Mouse (Mus musculus): ENCODE data around the gene Shroom1.

Gene Shroom1

DNA sequence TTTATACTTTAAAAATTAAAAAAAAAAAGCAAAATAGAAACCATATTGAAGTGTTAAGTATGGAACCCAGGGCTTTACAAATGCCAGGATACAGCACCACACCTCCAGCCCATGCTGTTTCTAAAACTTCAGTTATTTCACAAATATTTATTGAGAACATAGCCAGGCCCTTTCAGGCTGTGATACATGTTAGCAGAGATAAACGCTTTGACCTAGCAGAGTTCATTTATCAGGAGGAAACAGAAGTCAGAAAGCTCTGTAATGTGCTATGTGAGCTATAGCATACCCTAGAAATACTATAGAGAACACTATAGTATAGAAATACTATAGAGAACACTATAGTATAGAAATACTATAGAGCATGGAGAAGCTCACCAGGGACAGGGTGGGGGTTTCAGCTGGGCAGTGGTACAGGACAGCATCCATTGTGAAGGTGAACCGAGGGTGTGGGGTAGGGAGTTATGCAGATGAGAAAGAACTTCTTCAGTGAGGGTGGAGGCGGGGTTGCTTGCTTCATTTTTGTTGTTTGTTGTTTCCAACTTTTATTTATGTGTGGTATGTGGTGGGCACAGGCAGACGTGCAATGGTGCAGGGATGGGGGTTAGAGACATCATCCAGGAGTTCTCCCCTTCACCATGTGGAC lies 24.2 kb downstream of the Shroom1 start:
- DNase-seq (ENCODE audit: low read depth), result no peak

DNA sequence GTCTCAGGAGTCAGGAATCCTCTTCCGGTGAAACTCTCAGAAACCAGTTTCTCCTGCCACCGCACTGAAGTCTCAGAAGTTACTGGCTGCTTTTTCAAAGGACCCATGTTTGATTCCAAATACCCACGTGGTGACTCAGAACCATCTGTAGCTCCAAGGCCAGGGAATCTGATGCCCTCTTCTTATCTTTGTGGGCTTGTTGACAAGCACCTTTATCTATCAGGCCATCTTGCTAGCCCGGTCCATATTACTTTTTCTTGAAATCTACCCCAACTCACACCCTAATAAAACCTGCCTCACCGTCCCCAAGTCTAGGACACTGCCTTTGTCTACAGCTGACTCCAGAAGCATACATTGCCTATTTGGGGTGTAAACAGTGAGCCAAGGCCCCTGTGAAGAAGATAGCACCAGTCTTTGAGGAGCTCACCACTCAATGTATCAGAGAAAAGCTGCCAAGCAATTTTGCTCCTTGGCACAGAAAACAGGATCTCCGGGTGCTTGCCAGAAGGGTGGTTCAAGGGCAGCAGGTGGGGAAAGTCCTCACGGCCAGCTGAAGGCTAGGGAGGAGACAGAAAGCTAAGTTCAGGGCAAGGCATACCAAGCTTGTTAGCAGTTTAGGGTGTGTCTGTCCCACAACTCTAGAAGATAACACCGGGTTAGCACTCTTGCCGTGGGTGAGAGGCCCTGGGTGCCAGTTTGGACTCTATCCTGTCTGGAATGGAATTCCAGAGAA lies 26.3 kb downstream of the Shroom1 start:
- no peak for DNase-seq (ENCODE audit: low read depth)

DNA sequence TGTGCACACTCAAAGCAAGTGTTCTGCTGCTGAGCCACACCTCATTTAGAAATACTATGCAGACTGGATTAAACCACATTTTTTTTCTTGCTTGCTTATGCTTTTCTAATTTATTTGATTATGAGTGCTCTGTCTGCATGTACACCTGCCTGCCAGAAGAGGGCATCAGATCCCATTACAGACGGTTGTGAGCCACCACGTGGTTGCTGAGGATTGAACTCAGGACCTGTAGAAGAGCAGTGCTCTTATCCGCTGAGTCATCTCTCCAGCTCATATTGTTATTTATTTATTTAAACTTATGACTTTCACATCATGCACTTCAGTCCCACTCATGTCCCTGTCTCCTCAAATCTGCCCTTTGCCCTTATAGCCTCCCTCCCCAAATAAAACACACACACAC lies 28.7 kb downstream of the Shroom1 start:
- no peak for DNase-seq (ENCODE audit: low read depth)

DNA sequence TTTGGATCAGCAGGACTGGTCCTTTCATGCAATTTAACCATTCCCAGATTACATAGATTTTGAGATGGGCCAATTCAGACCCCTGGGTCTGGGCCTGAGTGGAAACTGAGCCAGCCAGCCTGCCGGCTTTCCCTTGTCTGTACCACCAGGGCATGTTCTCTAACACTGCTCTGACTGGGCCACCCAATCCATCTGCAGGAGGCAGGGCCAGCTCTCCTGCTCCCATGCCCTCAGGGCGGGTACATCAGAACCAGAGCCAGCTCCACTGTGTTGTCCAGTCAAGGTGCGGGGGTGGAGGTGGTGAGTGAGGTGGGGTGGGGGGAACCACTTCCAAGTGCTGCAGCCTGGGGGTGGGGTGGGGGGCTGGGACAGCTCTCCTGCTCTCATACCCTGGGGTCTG lies 29.3 kb downstream of the Shroom1 start:
- no peak for DNase-seq (ENCODE audit: low read depth)

DNA sequence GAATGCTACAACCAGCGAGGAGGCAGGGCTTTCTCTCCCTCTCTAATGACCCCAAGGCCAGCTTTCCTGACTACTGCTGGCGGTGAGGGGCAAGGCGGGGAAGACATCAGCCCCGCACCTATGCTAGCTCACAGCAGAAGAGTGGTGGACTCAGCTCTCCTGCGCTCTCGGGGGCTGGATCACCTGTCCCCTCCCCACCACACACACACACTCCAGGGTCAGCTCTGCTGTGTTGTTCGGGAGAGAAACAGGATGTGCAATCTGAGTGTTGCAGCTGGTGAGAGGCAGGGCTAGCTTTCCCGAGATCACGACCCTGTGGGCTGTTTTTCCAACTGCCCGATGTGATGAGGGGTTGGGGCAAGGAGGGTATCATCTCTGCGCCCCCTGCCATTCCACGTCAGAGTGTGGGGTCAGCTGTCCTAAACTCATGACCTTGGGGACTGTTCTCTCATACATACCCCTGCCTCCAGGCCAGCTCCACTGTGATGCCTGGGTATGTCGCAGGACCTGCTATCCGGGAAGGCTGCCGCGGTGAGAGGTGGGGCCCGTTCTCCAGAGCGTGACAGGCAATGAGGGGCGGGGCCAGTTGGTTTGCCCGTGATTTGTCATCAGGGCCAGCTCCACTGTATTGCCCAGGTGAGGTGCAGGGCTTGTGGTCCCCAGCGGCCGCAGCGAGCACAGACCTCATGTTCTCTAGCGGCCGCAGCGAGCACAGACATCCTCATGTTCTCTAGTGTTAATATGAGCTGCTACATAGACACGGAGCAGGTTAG lies 30.0 kb downstream of the Shroom1 start:
- no peak for DNase-seq (ENCODE audit: low read depth)

DNA sequence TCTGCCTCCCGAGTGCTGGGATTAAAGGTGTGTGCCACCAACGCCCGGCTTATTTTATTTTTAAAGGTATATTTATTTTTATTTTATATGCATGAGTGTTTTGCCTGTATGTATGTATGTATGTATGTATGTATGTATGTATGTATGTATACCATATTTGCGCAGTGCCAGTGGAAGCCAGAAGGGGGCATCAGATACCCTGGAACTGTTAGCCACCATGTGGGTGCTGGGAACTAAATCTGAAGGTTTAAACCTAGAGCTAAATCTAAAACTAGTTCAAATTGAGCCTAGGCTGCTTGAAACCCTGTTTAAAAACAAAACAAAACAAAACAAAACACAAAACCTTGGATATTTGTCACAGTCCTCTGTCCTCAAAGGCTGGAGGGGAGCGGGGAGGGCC lies 32.0 kb downstream of the Shroom1 start:
- DNase-seq (ENCODE audit: low read depth), result no peak

DNA sequence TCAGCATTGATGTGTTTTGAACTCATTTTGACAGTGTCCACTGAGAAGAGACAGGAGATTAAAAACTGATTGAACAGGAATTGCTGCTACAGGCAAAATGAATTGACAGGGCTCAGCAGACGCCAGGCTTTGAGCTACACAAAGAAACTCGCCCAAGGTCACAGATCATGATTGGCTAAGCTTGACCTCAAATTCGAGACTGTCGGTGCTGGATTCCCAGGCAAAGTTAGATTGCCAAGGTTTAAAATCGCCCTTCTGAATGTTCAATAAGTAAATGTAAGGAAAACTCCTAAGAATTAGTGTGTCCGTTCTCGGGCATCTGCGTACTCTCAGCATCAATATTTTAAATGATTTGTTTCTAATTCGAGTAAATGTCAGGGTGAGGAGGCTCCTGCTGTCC lies 32.4 kb downstream of the Shroom1 start:
- DNase-seq (ENCODE audit: low read depth), result no peak

DNA sequence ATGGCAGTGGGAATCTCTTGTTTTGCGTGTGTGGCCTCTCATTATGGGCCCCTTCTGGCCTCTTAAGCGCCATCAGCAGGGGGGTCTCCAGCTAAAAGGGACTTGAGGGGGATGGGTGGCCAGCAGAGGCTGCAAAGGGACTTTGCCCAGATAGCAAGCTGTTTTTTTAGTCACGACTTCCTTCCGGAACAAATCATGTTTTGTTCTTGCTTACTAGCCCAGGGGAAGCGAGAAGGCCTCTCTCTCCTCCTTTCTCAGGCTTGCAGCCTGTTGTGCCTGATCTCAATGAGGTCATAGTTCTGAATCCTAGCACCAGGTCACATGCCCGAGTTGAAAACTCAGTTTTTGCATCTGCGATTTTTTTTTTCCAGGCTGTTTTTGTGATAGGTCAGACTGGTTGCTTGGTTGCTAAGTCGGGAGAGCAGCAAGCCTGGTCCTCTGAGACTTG lies 35.0 kb downstream of the Shroom1 start:
- DNase-seq (ENCODE audit: low read depth), result no peak

DNA sequence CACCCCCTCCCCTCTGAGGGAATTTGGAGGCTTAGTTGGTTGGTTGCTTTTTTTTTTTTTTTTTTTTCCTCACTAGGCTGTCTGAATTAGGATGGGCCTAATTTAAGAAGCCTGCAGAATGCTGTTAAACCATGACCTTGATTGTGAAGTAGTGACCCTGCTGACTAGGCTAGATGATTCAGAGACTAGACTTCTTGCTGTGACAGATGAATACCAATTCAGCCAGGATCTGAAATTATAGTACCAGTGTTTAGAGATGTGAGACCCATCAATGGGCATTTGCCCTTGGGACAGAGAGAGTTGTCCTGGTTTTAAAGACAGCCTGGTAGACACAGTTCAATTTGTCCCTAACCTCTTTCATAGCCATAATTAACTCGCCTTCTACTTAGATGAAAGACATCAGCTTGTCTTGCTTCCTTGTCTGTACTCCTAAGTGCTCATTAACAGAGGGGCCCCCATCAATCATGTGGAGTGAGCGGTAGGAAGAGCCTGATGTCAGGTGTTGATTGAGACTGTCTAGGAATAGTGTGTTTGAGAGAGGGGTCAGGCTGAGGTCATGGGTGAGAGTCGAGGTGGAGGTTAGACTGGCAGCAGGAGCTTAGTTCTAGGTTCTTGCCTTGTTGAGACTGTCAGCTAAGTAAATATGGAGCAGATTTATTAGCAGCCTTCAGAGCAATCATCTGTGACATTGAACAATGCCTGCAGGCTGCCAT lies 36.4 kb downstream of the Shroom1 start:
- DNase-seq (ENCODE audit: low read depth), result no peak

DNA sequence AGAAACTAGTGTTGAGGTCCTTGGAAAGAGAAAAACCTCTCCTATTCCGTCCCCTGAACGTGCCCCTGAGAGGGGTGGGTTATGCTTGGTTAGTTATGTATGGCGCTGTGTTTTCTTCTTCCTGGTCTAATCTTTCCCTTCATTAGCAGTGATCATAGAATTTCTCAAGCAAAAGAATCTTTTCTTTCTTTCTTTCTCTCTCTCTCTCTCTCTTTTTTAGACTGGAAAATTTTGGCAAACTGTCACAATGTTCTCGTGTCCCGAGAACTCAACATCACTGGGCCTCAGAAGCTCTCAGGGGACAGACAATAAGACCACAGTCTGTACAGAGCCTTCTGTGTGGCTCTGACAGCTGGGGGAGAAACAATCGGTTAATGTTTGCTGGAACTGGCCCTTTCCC lies 38.4 kb downstream of the Shroom1 start:
- DNase-seq (ENCODE audit: low read depth), result no peak

DNA sequence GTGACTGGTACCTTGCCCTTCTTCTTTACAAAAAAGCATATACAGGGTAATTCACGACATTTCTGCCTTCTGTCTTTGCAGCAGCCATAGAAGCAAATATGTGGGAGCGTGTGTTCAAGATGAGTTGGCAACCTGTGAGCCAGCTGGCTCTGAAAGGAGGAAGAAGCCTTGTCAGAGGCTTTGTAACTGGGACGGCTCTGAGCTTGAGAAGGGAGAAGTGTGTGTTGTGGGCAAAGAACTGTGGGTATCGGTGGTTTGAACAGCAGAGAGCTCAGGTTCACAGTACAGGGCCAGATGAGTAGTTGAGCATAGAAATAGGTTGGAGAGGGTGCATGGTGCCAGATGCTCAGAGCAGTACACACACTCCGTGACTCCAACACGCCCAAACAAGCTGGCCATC lies 39.9 kb downstream of the Shroom1 start:
- DNase-seq (ENCODE audit: low read depth), result no peak

DNA sequence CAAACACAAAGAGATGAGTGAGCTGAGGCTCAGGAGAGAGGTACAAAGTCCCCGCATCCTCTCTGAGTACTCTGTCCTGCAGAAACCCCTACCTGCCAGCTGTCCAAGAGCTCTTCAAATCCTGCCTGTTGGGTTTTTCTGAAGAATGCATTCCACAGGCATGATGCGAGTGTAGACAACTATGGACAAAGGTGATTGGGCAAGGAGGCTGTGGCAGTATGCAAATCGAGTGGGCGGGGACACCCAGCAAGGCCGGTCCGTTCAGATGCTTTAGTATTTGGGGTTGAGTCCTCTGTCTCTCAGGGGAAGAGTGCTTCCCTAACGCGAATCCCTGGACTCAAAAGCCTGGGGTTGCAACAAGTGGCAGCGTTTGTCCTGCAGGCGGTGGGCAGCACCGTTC lies 43.6 kb downstream of the Shroom1 start:
- DNase-seq (ENCODE audit: low read depth), result no peak

DNA sequence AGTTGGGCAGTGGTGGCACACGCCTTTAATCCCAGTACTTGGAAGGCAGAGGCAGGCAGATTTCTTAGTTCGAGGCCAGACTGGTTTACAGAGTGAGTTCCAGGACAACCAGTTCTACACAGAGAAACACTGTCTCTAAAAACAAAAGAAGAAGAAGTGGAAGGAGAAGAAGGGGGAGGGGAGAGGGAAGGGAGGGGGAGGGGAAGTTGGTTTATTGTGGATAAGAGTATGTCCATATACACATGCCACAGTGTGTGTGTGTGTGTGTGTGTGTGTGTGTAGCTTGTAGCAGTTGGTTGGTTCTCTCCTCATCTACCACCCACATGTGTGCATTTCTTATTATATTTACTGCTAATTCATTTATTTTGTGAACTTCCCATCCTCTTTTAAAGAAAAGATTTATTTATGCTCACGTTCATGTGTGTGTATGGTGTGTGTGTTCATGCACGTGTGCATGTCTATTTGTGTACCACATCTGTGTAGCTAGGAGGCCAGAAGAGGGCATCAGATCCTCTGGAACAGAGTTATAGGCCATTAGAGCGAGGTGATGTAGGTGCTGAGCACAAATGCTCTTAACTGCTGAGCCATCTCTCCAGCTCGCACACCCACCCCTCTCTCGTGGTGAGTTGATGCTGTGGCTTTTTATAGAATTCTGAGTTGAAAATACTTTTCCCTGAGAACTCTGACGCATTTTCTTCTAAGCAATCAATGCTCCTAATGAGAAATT lies 45.2 kb downstream of the Shroom1 start:
- no peak for DNase-seq (ENCODE audit: low read depth)

DNA sequence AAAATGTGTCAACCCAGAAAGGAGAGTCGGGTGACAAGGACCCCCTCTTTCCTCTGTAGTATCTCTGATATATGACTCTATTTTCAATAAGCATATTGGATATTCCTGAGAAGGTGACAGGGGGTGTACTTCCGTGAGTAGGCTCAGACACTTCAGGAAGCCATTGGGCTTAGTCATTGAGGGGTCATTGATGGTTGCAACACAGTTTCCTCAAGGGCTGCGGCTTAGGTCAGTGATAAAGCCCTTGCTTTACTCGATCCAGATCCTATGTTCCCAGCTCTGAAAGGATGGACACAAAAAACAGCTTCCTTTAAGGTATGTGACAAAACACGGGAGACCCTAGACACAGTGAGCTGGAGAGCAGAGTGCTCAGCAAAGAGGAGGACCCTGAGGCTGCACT lies 46.7 kb downstream of the Shroom1 start:
- no peak for DNase-seq (ENCODE audit: low read depth)

DNA sequence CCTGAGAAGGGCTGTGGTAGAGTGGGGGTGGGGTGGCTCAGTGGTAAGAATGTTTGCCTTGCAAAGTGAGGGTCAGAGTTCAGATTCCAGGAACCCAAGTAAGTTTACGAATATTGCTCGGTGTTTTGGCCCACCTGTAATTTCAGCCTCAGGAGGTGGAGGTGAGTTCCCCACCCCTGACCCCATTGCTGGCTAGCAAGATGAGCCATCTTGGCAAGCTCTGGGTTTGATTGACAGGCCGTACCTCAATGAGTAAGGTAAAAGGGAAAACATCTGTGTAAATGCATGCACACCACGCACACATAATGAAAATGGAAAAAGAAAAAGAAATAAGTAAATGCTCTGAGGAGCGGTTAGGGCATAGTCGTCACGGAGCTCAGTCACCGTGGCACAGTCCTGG lies 47.4 kb downstream of the Shroom1 start:
- no peak for DNase-seq (ENCODE audit: low read depth)

DNA sequence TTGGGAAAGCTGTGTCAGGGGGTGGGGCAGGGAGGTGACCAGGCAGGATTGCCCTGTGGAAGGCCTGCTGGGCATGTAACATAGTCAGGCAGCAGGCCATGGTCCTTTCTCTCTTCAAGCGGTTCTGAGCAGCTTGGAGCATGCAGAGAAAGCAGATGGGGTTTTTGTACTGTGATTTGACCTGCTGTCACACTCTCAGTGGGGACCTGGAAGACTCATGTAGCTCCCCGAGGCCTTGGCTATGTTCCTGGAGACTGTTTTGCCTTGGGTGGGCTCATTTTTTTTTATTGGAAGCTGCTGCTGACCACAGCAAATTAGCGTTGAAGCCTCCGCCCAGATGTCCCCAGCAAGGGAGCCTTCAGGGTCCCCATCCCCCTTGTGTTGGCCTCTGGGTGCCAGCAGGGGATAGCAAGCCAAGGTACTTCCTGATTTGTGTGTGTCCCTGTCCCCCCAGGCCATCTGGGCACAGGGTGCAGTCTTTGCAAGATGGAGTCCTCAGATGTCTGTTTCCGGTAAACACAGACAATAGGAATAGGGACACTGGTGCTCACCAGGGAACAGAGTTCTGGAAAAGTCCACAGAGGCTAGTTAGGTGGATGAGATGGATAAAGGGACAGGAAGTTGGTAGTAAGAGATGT lies 48.1 kb downstream of the Shroom1 start:
- no peak for DNase-seq (ENCODE audit: low read depth)

DNA sequence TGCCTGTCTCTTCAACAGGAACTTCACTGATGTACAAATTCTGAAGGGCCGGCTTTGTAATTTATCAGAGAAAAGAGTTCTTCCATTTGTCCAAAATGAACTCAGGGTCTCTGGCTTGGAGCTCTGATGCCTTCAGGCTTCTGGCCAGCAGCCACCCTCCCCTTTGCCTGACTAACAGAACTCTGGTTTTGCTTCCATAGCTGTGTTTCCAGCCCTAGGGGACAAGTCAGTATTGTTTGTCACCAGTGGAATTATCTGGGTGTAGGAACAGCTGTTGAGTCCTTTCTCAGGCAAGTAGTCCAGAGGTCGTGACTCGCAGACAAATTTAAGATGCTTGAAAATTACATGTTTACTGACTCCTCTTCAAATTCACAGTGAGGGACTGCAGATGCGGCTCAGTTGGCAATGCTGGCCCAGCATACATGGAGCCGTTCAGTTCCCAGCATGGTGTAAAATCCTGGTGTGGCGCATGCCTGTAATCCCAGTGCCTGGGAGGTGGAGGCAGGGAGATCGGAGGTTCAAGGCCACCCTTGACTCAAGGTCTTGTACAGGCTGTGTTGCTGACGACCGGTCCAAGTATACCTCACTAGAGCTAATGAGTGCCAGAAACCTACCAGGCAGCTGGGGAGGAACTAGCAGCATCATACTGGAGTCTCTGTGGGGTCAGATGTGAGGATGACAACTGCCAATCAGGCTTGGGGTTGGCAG lies 50.2 kb downstream of the Shroom1 start:
- DNase-seq (ENCODE audit: low read depth), result no peak

DNA sequence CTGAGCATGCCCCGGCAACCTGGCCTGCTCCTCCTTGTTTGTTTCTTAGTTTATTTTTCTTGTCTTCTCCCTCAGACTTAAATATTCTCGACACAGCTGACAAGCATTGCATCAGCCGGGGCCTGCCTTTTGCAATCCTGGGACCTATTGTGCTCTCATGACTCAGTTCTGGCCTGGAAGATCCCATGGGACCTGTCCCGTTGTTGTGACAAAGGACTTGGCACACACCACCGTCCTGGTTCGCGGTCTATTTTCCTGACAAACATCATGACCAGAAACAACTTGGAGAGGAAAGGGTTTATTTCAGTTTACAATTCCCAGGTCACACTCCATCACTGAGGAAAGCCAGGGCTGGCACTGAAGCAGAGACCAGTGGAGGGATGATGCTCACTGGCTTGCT lies 51.1 kb downstream of the Shroom1 start:
- DNase-seq (ENCODE audit: low read depth), result no peak

DNA sequence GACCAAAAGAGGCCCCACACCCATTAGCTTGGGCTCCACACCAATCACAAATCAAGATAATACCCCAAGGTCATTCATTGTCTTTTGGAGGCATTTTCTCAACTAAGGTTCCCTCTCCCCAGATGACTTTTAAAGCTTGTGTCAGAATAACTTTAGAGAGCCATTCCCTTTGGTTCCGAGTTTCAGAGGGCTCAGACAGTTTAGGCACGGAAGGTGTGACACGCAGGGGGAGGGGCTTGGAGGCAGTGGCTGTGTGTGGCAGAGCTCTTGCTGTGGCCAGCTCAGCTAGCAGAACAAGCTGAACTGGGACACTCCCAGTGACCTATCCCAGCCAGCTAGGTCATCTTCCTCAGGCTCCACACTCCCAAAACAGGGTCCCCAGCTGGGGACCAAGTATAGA lies 51.6 kb downstream of the Shroom1 start:
- DNase-seq (ENCODE audit: low read depth), result no peak

DNA sequence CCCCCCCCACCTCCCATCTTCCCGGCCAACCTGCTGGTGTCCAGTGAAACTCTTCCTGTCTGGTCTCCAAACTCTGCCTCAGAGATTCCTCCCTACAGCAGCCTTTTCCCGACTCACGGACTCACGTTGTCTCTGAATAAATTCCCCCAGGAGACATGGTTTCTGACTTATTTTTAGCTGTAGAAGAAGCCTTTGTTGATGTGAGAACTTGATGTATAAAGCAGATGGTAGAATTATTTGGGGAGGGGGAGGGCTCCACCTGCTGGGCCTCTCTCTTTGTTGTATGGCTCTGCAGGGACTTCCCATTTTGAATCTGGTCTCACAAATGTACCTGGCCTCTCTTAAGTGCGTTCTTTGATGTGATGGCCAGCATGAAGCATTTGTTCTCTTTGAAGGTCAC lies 53.3 kb downstream of the Shroom1 start:
- no peak for DNase-seq (ENCODE audit: low read depth)
